Mouse (Mus musculus): ENCODE measurements at regions not wholly inside any gene's neighbourhood (a gene's known extent, or its start where the extent isn't known, plus 50 kb on each side); places are given as distances from the start of the nearest gene placed in this dataset.
"Not testable (repeated sequence)": the region's sequence is repeated elsewhere in the genome, so short reads cannot be mapped to it uniquely, and the experiment has no call there.

GRCm38 (mm10) chr7:60386957-60387356, 246.9 kb upstream of the Snrpn start:
- not testable (repeated sequence) for H3K36me3 ChIP-seq (ENCODE audit: control insufficient read depth, insufficient read depth, low read length); H3K4me3 ChIP-seq (ENCODE audit: control insufficient read depth in 1 of 2, insufficient read depth in 1 of 2, low read depth in 1 of 2, low read length in 2 of 2); H3K9ac ChIP-seq (ENCODE audit: low read length); H3K4me2 ChIP-seq (ENCODE audit: low read length); ATAC-seq (ENCODE audit: insufficient number of reproducible peaks, insufficient read depth, low FRiP score, low read depth); H3K9me3 ChIP-seq (ENCODE audit: control insufficient read depth, low read length); H3K27me3 ChIP-seq (ENCODE audit: control insufficient read depth, insufficient read depth, low read length); H3K27ac ChIP-seq (replicated peaks in 1 of 2; ENCODE audit: control insufficient read depth in 1 of 2, insufficient read depth in 1 of 2, low read depth in 2 of 2, low read length in 2 of 2); H3K4me1 ChIP-seq (ENCODE audit: control insufficient read depth in 2 of 2, insufficient read depth in 2 of 2, low read length in 2 of 2)
- WGBS, result 3% methylated on average over 5 of the region's 5 CpGs

GRCm38 (mm10) chr7:60374001-60374400, 234.0 kb upstream of the Snrpn start:
- H3K27me3 ChIP-seq (ENCODE audit: control insufficient read depth, insufficient read depth, low read length); H3K9me3 ChIP-seq (ENCODE audit: control insufficient read depth, low read length); H3K9ac ChIP-seq (ENCODE audit: low read length); H3K36me3 ChIP-seq (ENCODE audit: control insufficient read depth, insufficient read depth, low read length); ATAC-seq (ENCODE audit: insufficient number of reproducible peaks, insufficient read depth, low FRiP score, low read depth); H3K4me1 ChIP-seq (ENCODE audit: control insufficient read depth in 2 of 2, insufficient read depth in 2 of 2, low read length in 2 of 2); H3K4me3 ChIP-seq (ENCODE audit: control insufficient read depth in 1 of 2, insufficient read depth in 1 of 2, low read depth in 1 of 2, low read length in 2 of 2); H3K4me2 ChIP-seq (ENCODE audit: low read length); H3K27ac ChIP-seq (replicated peaks in 1 of 2; ENCODE audit: control insufficient read depth in 1 of 2, insufficient read depth in 1 of 2, low read depth in 2 of 2, low read length in 2 of 2): not testable (repeated sequence)
- 4% methylated on average over 3 of the region's 3 CpGs for WGBS

GRCm38 (mm10) chr7:60352206-60352605, 212.2 kb upstream of the Snrpn start:
- H3K9ac ChIP-seq (ENCODE audit: low read length); H3K9me3 ChIP-seq (ENCODE audit: control insufficient read depth, low read length); H3K4me2 ChIP-seq (ENCODE audit: low read length); H3K4me3 ChIP-seq (ENCODE audit: control insufficient read depth in 1 of 2, insufficient read depth in 1 of 2, low read depth in 1 of 2, low read length in 2 of 2); ATAC-seq (ENCODE audit: insufficient number of reproducible peaks, insufficient read depth, low FRiP score, low read depth); H3K36me3 ChIP-seq (ENCODE audit: control insufficient read depth, insufficient read depth, low read length); H3K27ac ChIP-seq (replicated peaks in 1 of 2; ENCODE audit: control insufficient read depth in 1 of 2, insufficient read depth in 1 of 2, low read depth in 2 of 2, low read length in 2 of 2); H3K4me1 ChIP-seq (ENCODE audit: control insufficient read depth in 2 of 2, insufficient read depth in 2 of 2, low read length in 2 of 2); H3K27me3 ChIP-seq (ENCODE audit: control insufficient read depth, insufficient read depth, low read length): not testable (repeated sequence)
- 47% methylated on average over 2 of the region's 2 CpGs for WGBS
